Mouse (Mus musculus): ENCODE measurements around the gene Aldh3b2. TPM values are rescaled to one million over a fixed set of nuclear protein-coding genes. Genes with fewer than 3 reads are reported as not detected.

The Aldh3b2 gene
- 0.62 and 1.0 TPM in 2 replicates for polyA plus RNA-seq (2014; fragmentation: Nextera tagmentation; extraction: Ambion mirVana)

- H3K4me3 ChIP-seq (ENCODE audit: low read depth, low read length), result no peak within 1 kb of the TSS
- H3K4me2 ChIP-seq, result no peak within 1 kb of the TSS
- H3K9me3 ChIP-seq (ENCODE audit: low read depth, low read length), result no peaks in the 10 kb centered on the region
- no peaks in the 10 kb centered on the region for H3K36me3 ChIP-seq (ENCODE audit: insufficient read depth)
- no peak within 1 kb of the TSS for H3K27ac ChIP-seq (ENCODE audit: low read depth)
- no peak within 1 kb of the TSS for H3K9ac ChIP-seq
- peak; percentile 38 for DNase-seq
- no peak for TF ChIP-seq CTCF (IDR thresholded peaks at IDR 0.05; ENCODE audit: low read depth)
- 24% methylated on average over 9 of the region's 9 CpGs for WGBS
- no peak for ATAC-seq (ENCODE audit: insufficient read depth)
- H3K27me3 ChIP-seq (ENCODE audit: insufficient read depth, low read length), result no peaks in the 10 kb centered on the region
- H3K4me1 ChIP-seq (ENCODE audit: insufficient read depth), result no peaks in the 10 kb centered on the region
Measured at GRCm38 (mm10) chr19:3972229-3972628, at the start of gene Aldh3b2. Gene Aldh3b2, plus strand, starts transcription at chr19:3972328.

GRCm38 (mm10) chr19:3922661-3923371 lies 49.3 kb upstream of the Aldh3b2 start:
- H3K4me2 ChIP-seq, result no peak overlapping the region
- H3K4me1 ChIP-seq (ENCODE audit: insufficient read depth), result no peaks in the 10 kb centered on the region
- no peak overlapping the region for H3K4me3 ChIP-seq (ENCODE audit: low read depth, low read length)
- H3K9ac ChIP-seq, result no peak overlapping the region
- WGBS, result 44% methylated on average over 10 of the region's 10 CpGs
- ATAC-seq (ENCODE audit: insufficient read depth) (no peak), DNase-seq (no peak)
- no peaks in the 10 kb centered on the region for H3K9me3 ChIP-seq (ENCODE audit: low read depth, low read length)
- H3K27me3 ChIP-seq (ENCODE audit: insufficient read depth, low read length), result no peaks in the 10 kb centered on the region
- peak overlapping the region; percentile 24; the same call in 1 of the 2 replicates for H3K27ac ChIP-seq (ENCODE audit: low read depth)
- no peaks in the 10 kb centered on the region for H3K36me3 ChIP-seq (ENCODE audit: insufficient read depth)
- no peak for TF ChIP-seq CTCF (IDR thresholded peaks at IDR 0.05; ENCODE audit: low read depth)

GRCm38 (mm10) chr19:3923586-3923985 lies 48.5 kb upstream of the Aldh3b2 start:
- Histone ChIP-seq H3K4me2 (no peak overlapping the region), H3K36me3 (ENCODE audit: insufficient read depth) (no peaks in the 10 kb centered on the region), H3K27ac (ENCODE audit: low read depth) (peak overlapping the region; percentile 24; the same call in 1 of the 2 replicates), H3K4me1 (ENCODE audit: insufficient read depth) (no peaks in the 10 kb centered on the region), H3K4me3 (ENCODE audit: low read depth, low read length) (no peak overlapping the region), H3K27me3 (ENCODE audit: insufficient read depth, low read length) (no peaks in the 10 kb centered on the region), H3K9me3 (ENCODE audit: low read depth, low read length) (no peaks in the 10 kb centered on the region), H3K9ac (no peak overlapping the region)
- no peak for TF ChIP-seq CTCF (IDR thresholded peaks at IDR 0.05; ENCODE audit: low read depth)
- 33% methylated on average over 13 of the region's 13 CpGs for WGBS
- DNase-seq (peak; percentile 54), ATAC-seq (ENCODE audit: insufficient read depth) (0 out of 2 replicates have a peak, but pooled peaks have one; percentile 23)

GRCm38 (mm10) chr19:3924190-3924589 lies 47.9 kb upstream of the Aldh3b2 start:
- no peak overlapping the region for H3K27ac ChIP-seq (ENCODE audit: low read depth)
- WGBS, result 75% methylated on average over 8 of the region's 8 CpGs
- H3K4me1 ChIP-seq (ENCODE audit: insufficient read depth), result 0 out of 2 replicates have a peak, but pooled peaks cover 4% of the 10 kb centered on the region
- no peaks in the 10 kb centered on the region for H3K27me3 ChIP-seq (ENCODE audit: insufficient read depth, low read length)
- no peak for ATAC-seq (ENCODE audit: insufficient read depth)
- H3K4me3 ChIP-seq (ENCODE audit: low read depth, low read length), result no peak overlapping the region
- no peak overlapping the region for H3K4me2 ChIP-seq
- no peak for DNase-seq
- H3K9me3 ChIP-seq (ENCODE audit: low read depth, low read length), result no peaks in the 10 kb centered on the region
- H3K9ac ChIP-seq, result no peak overlapping the region
- H3K36me3 ChIP-seq (ENCODE audit: insufficient read depth), result no peaks in the 10 kb centered on the region
- TF ChIP-seq CTCF (IDR thresholded peaks at IDR 0.05; ENCODE audit: low read depth), result no peak

GRCm38 (mm10) chr19:3924868-3925267 lies 47.3 kb upstream of the Aldh3b2 start:
- peaks cover 11% of the 10 kb centered on the region; the same call in 1 of the 2 replicates for H3K4me1 ChIP-seq (ENCODE audit: insufficient read depth)
- no peak overlapping the region for H3K4me2 ChIP-seq
- H3K9me3 ChIP-seq (ENCODE audit: low read depth, low read length), result no peaks in the 10 kb centered on the region
- no peak for TF ChIP-seq CTCF (IDR thresholded peaks at IDR 0.05; ENCODE audit: low read depth)
- WGBS, result 87% methylated on average over 7 of the region's 7 CpGs
- H3K36me3 ChIP-seq (ENCODE audit: insufficient read depth), result no peaks in the 10 kb centered on the region
- H3K4me3 ChIP-seq (ENCODE audit: low read depth, low read length), result no peak overlapping the region
- no peak for DNase-seq
- no peak overlapping the region for H3K9ac ChIP-seq
- no peaks in the 10 kb centered on the region for H3K27me3 ChIP-seq (ENCODE audit: insufficient read depth, low read length)
- ATAC-seq (ENCODE audit: insufficient read depth), result no peak
- no peak overlapping the region for H3K27ac ChIP-seq (ENCODE audit: low read depth)

GRCm38 (mm10) chr19:3925859-3926258 lies 46.3 kb upstream of the Aldh3b2 start:
- no peak for DNase-seq
- no peak overlapping the region for H3K27ac ChIP-seq (ENCODE audit: low read depth)
- ATAC-seq (ENCODE audit: insufficient read depth), result no peak
- TF ChIP-seq CTCF (IDR thresholded peaks at IDR 0.05; ENCODE audit: low read depth), result no peak
- no peaks in the 10 kb centered on the region for H3K9me3 ChIP-seq (ENCODE audit: low read depth, low read length)
- no peak overlapping the region for H3K4me3 ChIP-seq (ENCODE audit: low read depth, low read length)
- H3K4me1 ChIP-seq (ENCODE audit: insufficient read depth), result peaks cover 16% of the 10 kb centered on the region
- H3K9ac ChIP-seq, result no peak overlapping the region
- no peak overlapping the region for H3K4me2 ChIP-seq
- WGBS, result 76% methylated on average over 6 of the region's 6 CpGs
- H3K36me3 ChIP-seq (ENCODE audit: insufficient read depth), result no peaks in the 10 kb centered on the region
- H3K27me3 ChIP-seq (ENCODE audit: insufficient read depth, low read length), result no peaks in the 10 kb centered on the region

- WGBS, result 45% methylated on average over 3 of the region's 3 CpGs
- H3K27ac ChIP-seq (ENCODE audit: low read depth), result no peak overlapping the region
- peaks cover 16% of the 10 kb centered on the region for H3K4me1 ChIP-seq (ENCODE audit: insufficient read depth)
- no peaks in the 10 kb centered on the region for H3K9me3 ChIP-seq (ENCODE audit: low read depth, low read length)
- no peak overlapping the region for H3K9ac ChIP-seq
- no peak overlapping the region for H3K4me2 ChIP-seq
- ATAC-seq (ENCODE audit: insufficient read depth) (no peak), DNase-seq (peak; percentile 25)
- H3K36me3 ChIP-seq (ENCODE audit: insufficient read depth), result no peaks in the 10 kb centered on the region
- H3K27me3 ChIP-seq (ENCODE audit: insufficient read depth, low read length), result no peaks in the 10 kb centered on the region
- no peak overlapping the region for H3K4me3 ChIP-seq (ENCODE audit: low read depth, low read length)
- TF ChIP-seq CTCF (IDR thresholded peaks at IDR 0.05; ENCODE audit: low read depth), result peak; percentile 49
Measured at GRCm38 (mm10) chr19:3926279-3926678, 45.8 kb upstream of the Aldh3b2 start.

All from lung, embryonic 14.5 days (tissue).